ENCODE assay signal across 21 mouse cellular contexts in the genomic region with DNA sequence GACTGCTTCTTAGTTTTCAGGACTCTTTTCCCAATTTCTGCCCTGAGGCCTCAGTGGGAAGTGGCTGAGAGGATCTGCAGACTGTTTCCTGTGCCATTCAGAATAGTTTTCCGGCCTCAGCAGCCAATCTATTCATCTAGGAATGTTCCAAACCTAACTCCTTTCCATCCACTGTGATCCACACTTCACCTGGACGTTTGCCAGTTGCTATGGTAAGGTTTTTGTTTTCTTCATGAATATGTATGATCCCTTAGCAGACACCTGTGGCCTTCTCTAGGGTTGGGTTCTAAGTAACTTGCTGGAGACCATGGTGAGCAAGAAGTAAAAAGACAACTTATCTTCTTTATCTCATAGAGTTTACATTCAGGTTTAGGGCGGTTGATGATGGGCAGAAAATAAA.
DNase-seq lines count a peak whose midpoint lies in the region; ATAC-seq and TF ChIP-seq lines count a peak whose summit lies in the region.
"Had no signal": no experiment of that assay in that cellular context is flagged by ENCODE, and none has a peak within 500 bp of the region (broad histone marks: within the 10 kb centered on the region; RNA-seq: fewer than 3 reads in every experiment).

No protein-coding gene starts in this region.

- TF ChIP-seq POLR2A in kidney, adult 2 months (IDR thresholded peaks at IDR 0.05; ENCODE audit: low read depth, low read length) = no peak

- 59% methylated on average over 3 of the region's 3 CpGs for WGBS in kidney, adult 2 months
- 65% methylated on average over 3 of the region's 3 CpGs for WGBS in kidney, embryonic 15.5 days

- no peaks in the 10 kb centered on the region for H3K4me1 ChIP-seq in kidney, adult 2 months (ENCODE audit: control insufficient read depth, insufficient read depth, low read length)
- H3K4me1 ChIP-seq in kidney, embryonic 15.5 days = no peaks in the 10 kb centered on the region
- H3K4me1 ChIP-seq: limb, embryonic 12.5 days; midbrain, embryonic 12.5 days had no signal

- H3K27me3 ChIP-seq in kidney, adult 2 months (replicated peaks; ENCODE audit: control insufficient read depth, insufficient read depth, low read length) = no peaks in the 10 kb centered on the region
- H3K27me3 ChIP-seq in kidney, embryonic 15.5 days = no peaks in the 10 kb centered on the region
- H3K27me3 ChIP-seq: embryonic facial prominence, embryonic 12.5 days; limb, embryonic 12.5 days; midbrain, embryonic 12.5 days; stomach, embryonic 15.5 days had no signal

- TF ChIP-seq CTCF in kidney, adult 2 months (conservative IDR thresholded peaks at IDR 0.05; ENCODE audit: insufficient read depth, insufficient read length, low read depth, low read length) = no peak

- H3K36me3 ChIP-seq in kidney, adult 2 months (ENCODE audit: control insufficient read depth, insufficient read depth, low read length) = no peaks in the 10 kb centered on the region
- H3K36me3 ChIP-seq in kidney, embryonic 15.5 days = no peaks in the 10 kb centered on the region
- H3K36me3 ChIP-seq: embryonic facial prominence, embryonic 12.5 days; limb, embryonic 12.5 days; midbrain, embryonic 12.5 days; stomach, embryonic 15.5 days had no signal

- no peaks in the 10 kb centered on the region for H3K9me3 ChIP-seq in kidney, embryonic 15.5 days (replicated peaks)
- H3K9me3 ChIP-seq: embryonic facial prominence, embryonic 12.5 days; limb, embryonic 12.5 days; midbrain, embryonic 12.5 days; stomach, embryonic 15.5 days had no signal

- no peak overlapping the region for H3K4me3 ChIP-seq in kidney, adult 2 months (ENCODE audit: insufficient read depth, low read depth, low read length)
- no peak overlapping the region for H3K4me3 ChIP-seq in kidney, embryonic 15.5 days (replicated peaks)
- H3K4me3 ChIP-seq: embryonic facial prominence, embryonic 12.5 days; erythroblast, embryonic 14.5 days; limb, embryonic 12.5 days; midbrain, embryonic 12.5 days; stomach, embryonic 15.5 days had no signal

- no peak overlapping the region for H3K4me2 ChIP-seq in kidney, embryonic 15.5 days
- H3K4me2 ChIP-seq: embryonic facial prominence, embryonic 12.5 days; heart, embryonic 11.5 days; limb, embryonic 12.5 days; liver, embryonic 11.5 days; midbrain, embryonic 12.5 days; stomach, embryonic 15.5 days had no signal

- no peak for ATAC-seq in kidney, embryonic 15.5 days (replicated peaks; ENCODE audit: low FRiP score)
- ATAC-seq: liver, postnatal 0 days had no signal

- peak; percentile 16 to 25 for DNase-seq in cerebellum, postnatal 10 days
- DNase-seq in cerebellum, postnatal 36 days = no peak
- DNase-seq in kidney, adult 2 months = peak; percentile 14
- peak; percentile 14 for DNase-seq in ZHBTc4 (ENCODE audit: low read depth, low spot score)
- peak; percentile 16 for DNase-seq in kidney, postnatal 14 days
- no peak for DNase-seq in urinary bladder, postnatal 4 days (ENCODE audit: low spot score in 2 of 2)
- DNase-seq: adrenal gland, postnatal 25 days; cerebellum, adult 9-10 months; heart, adult 11 months; layer of hippocampus, postnatal 36 days; liver, postnatal 0 days; lung, postnatal 14 days; thymus, postnatal 25 days had no signal

- H3K9ac ChIP-seq in kidney, embryonic 15.5 days = no peak overlapping the region
- H3K9ac ChIP-seq: embryonic facial prominence, embryonic 12.5 days; limb, embryonic 12.5 days; liver, postnatal 0 days; midbrain, embryonic 12.5 days; stomach, embryonic 15.5 days had no signal

- no peak overlapping the region for H3K27ac ChIP-seq in kidney, adult 2 months (ENCODE audit: insufficient read depth, low read depth, low read length)
- H3K27ac ChIP-seq in kidney, embryonic 15.5 days = no peak overlapping the region
- H3K27ac ChIP-seq: embryonic facial prominence, embryonic 12.5 days; limb, embryonic 12.5 days; midbrain, embryonic 12.5 days; stomach, embryonic 15.5 days had no signal

Comparison
In these comparisons a context has a peak if more than half of its experiments do, and no peak if none do; other contexts are left out.
1. DNase-seq: peak in cerebellum, postnatal 10 days (2 of 2), kidney, adult 2 months (single experiment), ZHBTc4 (single experiment) and kidney, postnatal 14 days (single experiment); none in cerebellum, postnatal 36 days (0 of 2) and urinary bladder, postnatal 4 days (0 of 2).